ENCODE assay signal across 21 mouse cellular contexts in genomic region chr16:7931676-7932075, GRCm38 (mm10).
"Had no signal": no experiment of that assay in that cellular context is flagged by ENCODE, and none has a peak within 500 bp of the region (broad histone marks: within the 10 kb centered on the region; RNA-seq: fewer than 3 reads in every experiment).

No protein-coding gene starts in this region.

- H3K27me3 ChIP-seq: heart, embryonic 15.5 days; hindbrain, embryonic 15.5 days; kidney, embryonic 15.5 days; limb, embryonic 13.5 days; limb, embryonic 15.5 days; liver, embryonic 12.5 days had no signal

- H3K9me3 ChIP-seq: heart, embryonic 13.5 days; heart, embryonic 15.5 days; hindbrain, embryonic 13.5 days; hindbrain, embryonic 15.5 days; kidney, embryonic 15.5 days; limb, embryonic 13.5 days; limb, embryonic 15.5 days; liver, embryonic 12.5 days had no signal

- H3K4me1 ChIP-seq: hindbrain, embryonic 13.5 days; hindbrain, embryonic 15.5 days; liver, embryonic 12.5 days had no signal

- H3K4me2 ChIP-seq: heart, embryonic 11.5 days; heart, embryonic 13.5 days; heart, embryonic 15.5 days; hindbrain, embryonic 13.5 days; hindbrain, embryonic 15.5 days; kidney, embryonic 15.5 days; limb, embryonic 13.5 days; limb, embryonic 15.5 days; liver, embryonic 12.5 days had no signal

- H3K9ac ChIP-seq: heart, embryonic 13.5 days; heart, embryonic 15.5 days; hindbrain, embryonic 13.5 days; hindbrain, embryonic 15.5 days; kidney, embryonic 15.5 days; limb, embryonic 13.5 days; limb, embryonic 15.5 days; liver, embryonic 12.5 days; liver, embryonic 14.5 days had no signal

- H3K27ac ChIP-seq: heart, adult 2 months; heart, embryonic 13.5 days; heart, embryonic 15.5 days; hindbrain, embryonic 13.5 days; hindbrain, embryonic 15.5 days; kidney, embryonic 15.5 days; kidney, postnatal 0 days; limb, embryonic 13.5 days; limb, embryonic 15.5 days; liver, embryonic 12.5 days; liver, embryonic 14.5 days had no signal

- H3K4me3 ChIP-seq: heart, adult 2 months; heart, embryonic 13.5 days; heart, embryonic 15.5 days; hindbrain, embryonic 13.5 days; hindbrain, embryonic 15.5 days; kidney, embryonic 15.5 days; limb, embryonic 13.5 days; limb, embryonic 15.5 days; liver, embryonic 12.5 days had no signal

- ATAC-seq: intestine, embryonic 16.5 days; liver, embryonic 12.5 days had no signal

- DNase-seq: gastrocnemius, postnatal 14 days; gastrocnemius, postnatal 36 days; heart, adult 11 months; heart, adult 2 months; heart, postnatal 36 days; kidney, adult 11 months; kidney, postnatal 14 days; layer of hippocampus, adult 9-11 months; layer of hippocampus, postnatal 36 days had no signal

- H3K36me3 ChIP-seq: heart, embryonic 13.5 days; heart, embryonic 15.5 days; hindbrain, embryonic 13.5 days; hindbrain, embryonic 15.5 days; kidney, embryonic 15.5 days; limb, embryonic 13.5 days; limb, embryonic 15.5 days; liver, embryonic 12.5 days had no signal
